Comparison of ENCODE assay signal across 49 mouse cellular contexts in the genomic region with DNA sequence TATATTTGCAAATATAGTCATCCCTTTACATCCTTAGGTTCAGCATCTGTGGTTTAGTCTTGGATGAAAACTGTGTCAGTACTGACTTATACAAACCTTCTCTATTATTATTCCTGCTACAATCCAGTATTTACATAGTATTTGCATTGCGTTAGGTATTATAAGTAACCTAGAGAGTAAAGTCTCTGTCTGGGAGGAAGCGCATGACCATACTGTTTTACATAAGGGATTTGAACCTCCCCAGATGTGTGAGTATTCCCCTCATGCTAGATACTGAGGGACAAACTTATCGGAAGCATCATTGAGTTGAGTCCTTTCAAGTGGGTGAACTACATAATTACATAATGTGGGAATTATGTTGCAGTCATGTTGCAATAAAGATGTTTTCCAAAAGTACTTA. TPM values are rescaled to one million over a fixed set of nuclear protein-coding genes. Genes with fewer than 3 reads are reported as not detected.
"Had no signal": no experiment of that assay in that cellular context is flagged by ENCODE, and none has a peak within 500 bp of the region (broad histone marks: within the 10 kb centered on the region; RNA-seq: fewer than 3 reads in every experiment).

No protein-coding gene starts in this region.

- H3K27ac ChIP-seq: heart, embryonic 13.5 days; heart, embryonic 15.5 days; hindbrain, embryonic 10.5 days; hindbrain, embryonic 12.5 days; hindbrain, embryonic 13.5 days; hindbrain, embryonic 14.5 days; hindbrain, embryonic 15.5 days; hindbrain, postnatal 0 days; intestine, embryonic 15.5 days; kidney, embryonic 15.5 days; kidney, postnatal 0 days; layer of hippocampus, adult 2 months; left cerebral cortex, adult 2 months had no signal

- H3K27me3 ChIP-seq: heart, embryonic 13.5 days; heart, embryonic 15.5 days; hindbrain, embryonic 13.5 days; hindbrain, embryonic 15.5 days; intestine, embryonic 15.5 days; kidney, embryonic 15.5 days had no signal

- H3K4me3 ChIP-seq: heart, embryonic 12.5 days; heart, embryonic 13.5 days; heart, embryonic 15.5 days; hindbrain, embryonic 10.5 days; hindbrain, embryonic 12.5 days; hindbrain, embryonic 13.5 days; hindbrain, embryonic 15.5 days; intestine, embryonic 15.5 days; kidney, embryonic 15.5 days; layer of hippocampus, adult 2 months; left cerebral cortex, adult 2 months had no signal

- H3K36me3 ChIP-seq: heart, embryonic 12.5 days; heart, embryonic 13.5 days; heart, embryonic 15.5 days; hindbrain, embryonic 10.5 days; hindbrain, embryonic 12.5 days; hindbrain, embryonic 13.5 days; hindbrain, embryonic 15.5 days; intestine, embryonic 15.5 days; kidney, embryonic 15.5 days had no signal

- H3K9ac ChIP-seq: heart, embryonic 12.5 days; heart, embryonic 13.5 days; heart, embryonic 15.5 days; hindbrain, embryonic 12.5 days; hindbrain, embryonic 13.5 days; hindbrain, embryonic 14.5 days; hindbrain, embryonic 15.5 days; intestine, embryonic 15.5 days; kidney, embryonic 15.5 days had no signal

- ATAC-seq: hindbrain, embryonic 16.5 days; hindbrain, postnatal 0 days; inflammation-experienced regulatory T-cells, adult 6 months; intestine, embryonic 15.5 days; intestine, embryonic 16.5 days; intestine, postnatal 0 days had no signal

- H3K4me1 ChIP-seq: heart, embryonic 12.5 days; heart, embryonic 13.5 days; heart, embryonic 15.5 days; hindbrain, embryonic 12.5 days; hindbrain, embryonic 13.5 days; hindbrain, embryonic 15.5 days; intestine, embryonic 15.5 days; kidney, embryonic 15.5 days had no signal

- DNase-seq: heart, postnatal 10 days; heart, postnatal 14 days; heart, postnatal 36 days; heart, postnatal 4 days; kidney, adult 11 months; kidney, adult 18-20 months; kidney, adult 2 months; kidney, adult 8-10 months; kidney, adult 9 months; kidney, postnatal 10 days; kidney, postnatal 14 days; kidney, postnatal 25 days; kidney, postnatal 36 days; kidney, postnatal 4 days; layer of hippocampus, adult 9-11 months; layer of hippocampus, postnatal 36 days had no signal

- H3K4me2 ChIP-seq: heart, embryonic 15.5 days; hindbrain, embryonic 12.5 days; hindbrain, embryonic 13.5 days; hindbrain, embryonic 14.5 days; hindbrain, embryonic 15.5 days; intestine, embryonic 15.5 days; kidney, embryonic 15.5 days had no signal

- H3K9me3 ChIP-seq: heart, embryonic 12.5 days; heart, embryonic 13.5 days; heart, embryonic 15.5 days; hindbrain, embryonic 10.5 days; hindbrain, embryonic 12.5 days; hindbrain, embryonic 13.5 days; hindbrain, embryonic 15.5 days; intestine, embryonic 15.5 days; kidney, embryonic 15.5 days had no signal

RNA-seq across cellular contexts. Expression of a gene that starts 14.3 kb away (rescaled TPM):
- total RNA-seq: heart, postnatal 10 days; heart, postnatal 14 days; heart, postnatal 25 days; heart, postnatal 36 days; heart, postnatal 4 days; hematopoietic stem cell, adult 5-6 weeks; hindbrain, postnatal 0 days; layer of hippocampus, adult 18-20 months; layer of hippocampus, adult 2 months; layer of hippocampus, adult 8-10 months; layer of hippocampus, postnatal 10 days; layer of hippocampus, postnatal 14 days; layer of hippocampus, postnatal 25 days; layer of hippocampus, postnatal 36 days; left cerebral cortex, adult 18-20 months; left cerebral cortex, adult 2 months; left cerebral cortex, adult 8-10 months had no signal
- polyA plus RNA-seq: heart, embryonic 12.5 days; heart, embryonic 13.5 days; heart, embryonic 14.5 days; heart, embryonic 15.5 days; heart, embryonic 16.5 days; heart, postnatal 0 days; hindbrain, embryonic 10.5 days; hindbrain, embryonic 11.5 days; hindbrain, embryonic 12.5 days; hindbrain, embryonic 13.5 days; hindbrain, embryonic 14.5 days; hindbrain, embryonic 15.5 days; hindbrain, embryonic 16.5 days; hindbrain, postnatal 0 days; inflammation-experienced regulatory T-cells, adult 6 months; intestine, embryonic 14.5 days; intestine, embryonic 15.5 days; intestine, embryonic 16.5 days; intestine, postnatal 0 days; kidney, adult 2 months; kidney, embryonic 14.5 days; kidney, embryonic 15.5 days; kidney, postnatal 0 days had no signal

RNA-seq across cellular contexts. Expression of a gene that starts 26.6 kb away (rescaled TPM):
- total RNA-seq: heart, postnatal 10 days; heart, postnatal 14 days; heart, postnatal 36 days; heart, postnatal 4 days; hematopoietic stem cell, adult 5-6 weeks had no signal
- polyA plus RNA-seq: heart, embryonic 12.5 days; heart, embryonic 13.5 days; heart, embryonic 14.5 days; heart, embryonic 15.5 days; heart, embryonic 16.5 days; heart, postnatal 0 days; hindbrain, embryonic 11.5 days had no signal
